Mouse (Mus musculus): ENCODE measurements at regions not wholly inside any gene's neighbourhood (a gene's known extent, or its start where the extent isn't known, plus 50 kb on each side); places are given as distances from the start of the nearest gene placed in this dataset.

GRCm38 (mm10) chr7:73275814-73276271, 99.5 kb upstream of the Rgma start:
- TF ChIP-seq CTCF (IDR thresholded peaks at IDR 0.05 in 2 of 3, conservative IDR thresholded peaks at IDR 0.05 in 1 of 3; ENCODE audit: control insufficient read depth in 1 of 3, insufficient read depth in 1 of 3, low read depth in 2 of 3, low read length in 3 of 3, poor library complexity in 1 of 3, severe bottlenecking in 1 of 3) (no peak), POLR2A (IDR thresholded peaks at IDR 0.05; ENCODE audit: control insufficient read depth in 1 of 2, insufficient read depth in 1 of 2, low read depth in 1 of 2, low read length in 2 of 2, poor library complexity in 1 of 2) (no peak), KAT2A (conservative IDR thresholded peaks at IDR 0.05; ENCODE audit: low read depth, low read length) (no peak), ZNF384 (IDR thresholded peaks at IDR 0.05; ENCODE audit: low read depth, low read length) (no peak), POLR2AphosphoS5 (IDR thresholded peaks at IDR 0.05; ENCODE audit: borderline replicate concordance, low read depth, low read length) (no peak), EP300 (IDR thresholded peaks at IDR 0.05; ENCODE audit: low read depth in 1 of 2, low read length in 2 of 2) (no peak), CHD1 (IDR thresholded peaks at IDR 0.05; ENCODE audit: low read depth, low read length) (no peak), JUND (IDR thresholded peaks at IDR 0.05; ENCODE audit: low read depth, low read length) (no peak), ZMIZ1 (IDR thresholded peaks at IDR 0.05; ENCODE audit: low read depth, low read length) (no peak), MAFK (IDR thresholded peaks at IDR 0.05; ENCODE audit: borderline replicate concordance, low read depth, low read length) (no peak), ELF1 (IDR thresholded peaks at IDR 0.05; ENCODE audit: low read depth, low read length) (no peak)

All from MEL (cell line).